Mouse (Mus musculus) brain, embryonic 14.5 days (tissue): ENCODE measurements around the gene Sgsm3.

Experiments
- CTCF ChIP-seq: fragments of 200-500 bp; IDR thresholded peaks from 2 replicates; pipeline ENCODE4 v1.5.1; 2012; ENCODE audit warnings: inconsistent platforms, mild to moderate bottlenecking, moderate library complexity, borderline replicate concordance; ENCODE audit not compliant: insufficient read depth, insufficient read length; ENCODE audit errors: extremely low read depth
- POLR2A ChIP-seq: fragments of 200-500 bp; IDR thresholded peaks from 2 replicates; pipeline ENCODE4 v1.6.1; 2012; ENCODE audit warnings: mild to moderate bottlenecking, inconsistent platforms, borderline replicate concordance; ENCODE audit not compliant: poor library complexity, insufficient read depth, insufficient read length, severe bottlenecking; ENCODE audit errors: extremely low read depth

GRCm38 (mm10) chr15:80969371-80969770 is 8.2 kb upstream of the Sgsm3 start:
- TF ChIP-seq CTCF (no peak), POLR2A (no peak)
